ENCODE assay signal across 7 mouse cellular contexts in the genomic region with DNA sequence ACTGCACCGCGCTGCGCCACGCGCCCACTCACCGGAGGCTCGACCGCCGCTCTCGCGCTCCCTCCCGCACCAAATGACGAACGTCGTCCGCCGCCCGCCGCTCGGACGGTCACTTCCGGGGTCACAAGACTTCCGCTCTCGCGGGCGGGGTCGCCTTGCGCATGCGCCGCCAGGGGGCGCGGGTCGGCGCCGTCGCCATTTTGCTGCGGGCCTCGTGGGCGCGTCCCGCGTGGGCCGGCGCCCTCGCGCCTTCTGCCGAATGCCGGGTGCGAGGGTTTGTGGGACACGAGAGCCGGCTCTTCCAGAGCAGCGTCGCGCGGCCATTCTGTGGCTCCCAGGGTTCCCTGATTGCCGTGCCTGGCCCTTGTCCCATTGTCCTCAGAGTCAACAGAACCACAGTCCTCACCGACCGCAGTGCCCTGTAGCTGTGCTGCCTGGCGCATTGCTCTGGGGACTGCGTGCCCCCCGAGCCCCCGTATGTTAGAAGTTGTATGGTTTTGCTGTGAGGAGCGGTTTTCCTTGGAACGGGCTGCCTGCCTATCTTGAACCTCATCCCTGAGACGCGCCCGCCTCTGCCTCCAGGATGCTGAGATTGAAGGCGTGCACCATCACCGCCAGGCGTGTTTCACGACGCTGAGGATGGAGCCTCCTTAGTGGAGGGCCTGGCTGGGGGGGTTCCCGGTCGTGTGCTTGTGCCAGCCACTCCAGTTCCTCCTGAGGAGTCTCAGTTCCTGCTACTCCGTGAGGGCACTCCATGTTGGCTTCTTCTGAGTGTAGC. TPM values are rescaled to one million over a fixed set of nuclear protein-coding genes. Genes with fewer than 3 reads are reported as not detected.
DNase-seq lines count a peak whose midpoint lies in the region; ATAC-seq and TF ChIP-seq lines count a peak whose summit lies in the region.

A gene (minus strand): TSS at position 135 of the 778 bp plus-strand sequence.

- peak within 1 kb of the TSS; percentile 90 for H3K4me2 ChIP-seq in embryonic facial prominence, embryonic 11.5 days (ENCODE audit: low read depth, low read length)
- peak within 1 kb of the TSS; percentile 92 for H3K4me2 ChIP-seq in midbrain, embryonic 12.5 days (replicated peaks)

- peak; percentile 93 for DNase-seq in adrenal gland, postnatal 10 days
- DNase-seq in embryonic facial prominence, embryonic 11.5 days (ENCODE audit: low spot score), result peak; percentile 87
- DNase-seq in heart, adult 11 months, result peak; percentile 99
- peak; percentile 91 for DNase-seq in kidney, adult 18-20 months
- peak; percentile 92 for DNase-seq in limb, embryonic 10.5 days (ENCODE audit: low spot score)

- ATAC-seq in embryonic facial prominence, embryonic 11.5 days (replicated peaks; ENCODE audit: insufficient number of reproducible peaks, low FRiP score, low TSS enrichment, low read depth), result no peak; the same call in 1 of the 2 replicates
- ATAC-seq in midbrain, embryonic 12.5 days (ENCODE audit: low FRiP score, low read depth), result peak; percentile 72

- H3K9ac ChIP-seq in embryonic facial prominence, embryonic 11.5 days (replicated peaks; ENCODE audit: low read length), result peak within 1 kb of the TSS; percentile 95
- peak within 1 kb of the TSS; percentile 97 for H3K9ac ChIP-seq in midbrain, embryonic 12.5 days (replicated peaks)

- peak within 1 kb of the TSS; percentile 94 for H3K4me3 ChIP-seq in embryonic facial prominence, embryonic 11.5 days (ENCODE audit: low read depth, low read length)
- H3K4me3 ChIP-seq in limb, embryonic 10.5 days, result peak within 1 kb of the TSS; percentile 90
- H3K4me3 ChIP-seq in midbrain, embryonic 12.5 days, result peak within 1 kb of the TSS; percentile 92
- H3K4me3 ChIP-seq in small intestine, adult 2 months (ENCODE audit: low read depth, low read length), result peak within 1 kb of the TSS; percentile 81

- WGBS in embryonic facial prominence, embryonic 11.5 days, result 6% methylated on average over 61 of the region's 75 CpGs
- WGBS in limb, embryonic 10.5 days, result 5% methylated on average over 75 of the region's 75 CpGs
- 4% methylated on average over 67 of the region's 75 CpGs for WGBS in midbrain, embryonic 12.5 days
- WGBS in small intestine, adult 2 months, result 2% methylated on average over 70 of the region's 75 CpGs

- TF ChIP-seq POLR2A in small intestine, adult 2 months (IDR thresholded peaks at IDR 0.05; ENCODE audit: low read depth, low read length), result peak; percentile 94

- H3K9me3 ChIP-seq in embryonic facial prominence, embryonic 11.5 days (replicated peaks; ENCODE audit: control insufficient read depth, low read length), result peaks cover 3% of the 10 kb centered on the region
- H3K9me3 ChIP-seq in limb, embryonic 10.5 days (replicated peaks), result 0 out of 2 replicates have a peak, but pooled peaks cover 2% of the 10 kb centered on the region
- H3K9me3 ChIP-seq in midbrain, embryonic 12.5 days, result peaks cover 4% of the 10 kb centered on the region; the same call in 1 of the 2 replicates

- peaks cover 17% of the 10 kb centered on the region for H3K36me3 ChIP-seq in embryonic facial prominence, embryonic 11.5 days (replicated peaks; ENCODE audit: control insufficient read depth, insufficient read depth, low read depth, low read length)
- H3K36me3 ChIP-seq in limb, embryonic 10.5 days, result peaks cover 80% of the 10 kb centered on the region
- H3K36me3 ChIP-seq in midbrain, embryonic 12.5 days, result peaks cover 58% of the 10 kb centered on the region
- H3K36me3 ChIP-seq in small intestine, adult 2 months (ENCODE audit: control insufficient read depth, insufficient read depth, low read length), result peaks cover 33% of the 10 kb centered on the region

- peak within 1 kb of the TSS; percentile 89 for H3K27ac ChIP-seq in embryonic facial prominence, embryonic 11.5 days (replicated peaks; ENCODE audit: low read depth, low read length)
- peak within 1 kb of the TSS; percentile 97 for H3K27ac ChIP-seq in limb, embryonic 10.5 days
- peak within 1 kb of the TSS; percentile 93 for H3K27ac ChIP-seq in midbrain, embryonic 12.5 days (replicated peaks)
- H3K27ac ChIP-seq in small intestine, adult 2 months (ENCODE audit: insufficient read depth, low read depth, low read length), result peak within 1 kb of the TSS; percentile 73

- H3K27me3 ChIP-seq in embryonic facial prominence, embryonic 11.5 days (ENCODE audit: control insufficient read depth, insufficient read depth, low read length), result no peaks in the 10 kb centered on the region
- H3K27me3 ChIP-seq in limb, embryonic 10.5 days (ENCODE audit: low read depth, poor library complexity, severe bottlenecking), result no peaks in the 10 kb centered on the region
- no peaks in the 10 kb centered on the region for H3K27me3 ChIP-seq in midbrain, embryonic 12.5 days
- no peaks in the 10 kb centered on the region for H3K27me3 ChIP-seq in small intestine, adult 2 months (ENCODE audit: control insufficient read depth, insufficient read depth, low read length)

- peaks cover 14% of the 10 kb centered on the region for H3K4me1 ChIP-seq in embryonic facial prominence, embryonic 11.5 days (ENCODE audit: control insufficient read depth, insufficient read depth, low read length)
- peaks cover 42% of the 10 kb centered on the region for H3K4me1 ChIP-seq in limb, embryonic 10.5 days
- H3K4me1 ChIP-seq in midbrain, embryonic 12.5 days, result peaks cover 33% of the 10 kb centered on the region
- peaks cover 34% of the 10 kb centered on the region for H3K4me1 ChIP-seq in small intestine, adult 2 months (ENCODE audit: control insufficient read depth, insufficient read depth, insufficient read length, low read length)

- peak; percentile 38; the same call in 1 of the 2 replicates for TF ChIP-seq CTCF in small intestine, adult 2 months (IDR thresholded peaks at IDR 0.05; ENCODE audit: extremely low read depth, insufficient read length, insufficient replicate concordance, low read depth, low read length)

RNA-seq across cellular contexts. Expression of the gene that starts here (rescaled TPM):
- 100 to 1,000 TPM; 281 to 286 TPM for total RNA-seq in adrenal gland, postnatal 10 days (2021)
- 511 and 567 TPM in 2 replicates for polyA plus RNA-seq in embryonic facial prominence, embryonic 11.5 days (2014; fragmentation: Nextera tagmentation; extraction: Ambion mirVana)
- polyA plus RNA-seq in limb, embryonic 10.5 days (2016; fragmentation: Nextera tagmentation; extraction: Ambion mirVana), result 742 and 814 TPM in 2 replicates
- 504 and 557 TPM in 2 replicates for polyA plus RNA-seq in midbrain, embryonic 12.5 days (2016; fragmentation: Nextera tagmentation; extraction: Ambion mirVana)
- 489 and 1,022 TPM in 2 replicates for polyA plus RNA-seq in small intestine, adult 2 months (2012; rRNA removed)
